Comparison of ENCODE assay signal across 8 mouse cellular contexts in the genomic region with DNA sequence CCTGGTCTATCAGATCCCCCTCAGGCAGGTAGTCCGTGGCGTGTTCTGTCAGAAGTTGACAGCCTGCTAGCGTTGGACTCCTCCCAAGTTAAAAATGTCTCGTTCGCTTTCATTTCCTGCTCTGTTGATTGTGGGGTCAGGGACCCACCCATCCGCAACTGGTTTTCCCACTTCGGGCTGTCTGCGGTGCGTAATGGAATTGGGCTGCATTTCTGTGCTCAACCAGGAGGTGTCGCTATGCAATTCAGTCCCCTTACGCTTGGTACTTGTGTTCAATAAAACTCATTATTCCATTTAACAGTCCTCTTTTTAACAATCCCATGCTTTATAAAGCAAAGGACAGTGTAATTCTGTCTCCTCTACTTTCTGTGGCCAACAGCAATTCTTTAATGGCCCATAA. TPM values are rescaled to one million over a fixed set of nuclear protein-coding genes. Genes with fewer than 3 reads are reported as not detected.
DNase-seq lines count a peak whose midpoint lies in the region.

No protein-coding gene starts in this region.

- DNase-seq in heart, adult 9 months (ENCODE audit: low spot score in 2 of 2): peak; percentile 12 to 23
- no peak for DNase-seq in heart, postnatal 25 days (ENCODE audit: low spot score)
- peak; percentile 33 for DNase-seq in thymus, postnatal 25 days
- no peak for DNase-seq in thymus, adult 18-20 months
- DNase-seq in kidney, postnatal 4 days: peak; percentile 45 to 56
- no peak for DNase-seq in ovary, adult 18-20 months (ENCODE audit: low spot score)
- DNase-seq in adrenal gland, postnatal 25 days: no peak
- no peak for DNase-seq in spleen, postnatal 10 days (ENCODE audit: low spot score in 2 of 2)

- intact Hi-C loops in heart, postnatal 25 days (cut with DNase I): no loop called here

RNA-seq across cellular contexts. Expression of gene Axin2, which starts 31.0 kb away (rescaled TPM):
- total RNA-seq in heart, postnatal 25 days (2021): 1 to 10 TPM; 5.2 to 6.0 TPM
- total RNA-seq in adrenal gland, postnatal 25 days (2021): 42.0 and 43.5 TPM in 2 replicates

Comparison
In these comparisons a context has a peak if more than half of its experiments do, and no peak if none do; other contexts are left out.
1. DNase-seq: peak in heart, adult 9 months (2 of 2), thymus, postnatal 25 days (single experiment) and kidney, postnatal 4 days (2 of 2); none in heart, postnatal 25 days (single experiment), thymus, adult 18-20 months (0 of 2), ovary, adult 18-20 months (single experiment), adrenal gland, postnatal 25 days (single experiment) and spleen, postnatal 10 days (0 of 2).